Mouse (Mus musculus) layer of hippocampus, postnatal 10 days (tissue): ENCODE results near the gene Rtn4ip1. TPM values are rescaled to one million over a fixed set of nuclear protein-coding genes. Genes with fewer than 3 reads are reported as not detected.

Experiments used
- DNase-seq, 2 experiments: peaks; one replicate each; pipeline ENCODE4 v3.0.0; 2021; ENCODE audit warnings: low spot score in 2 of 2
- total RNA-seq, 2 experiments: library from RNA; stranded (reverse); gene quantifications; 2 replicates each; pipeline ENCODE4 v1.2.3; 2021

Gene Rtn4ip1
- total RNA-seq, 2 experiments from 2014 or later: 12.7 to 12.9 TPM

GRCm38 (mm10) chr10:44002004-44002940 lies 100.7 kb downstream of the Rtn4ip1 start:
- no peak for DNase-seq

- DNase-seq: no peak
These were observed 101.5 kb downstream of the Rtn4ip1 start for GRCm38 (mm10) chr10:44002995-44003524.

GRCm38 (mm10) chr10:44003551-44004151 lies 102.0 kb downstream of the Rtn4ip1 start:
- peak; percentile 33 to 49 for DNase-seq

GRCm38 (mm10) chr10:44004221-44004751 lies 102.7 kb downstream of the Rtn4ip1 start:
- DNase-seq: peak in 1 of 2 experiments; percentile 18

GRCm38 (mm10) chr10:44005677-44006641 lies 104.4 kb downstream of the Rtn4ip1 start:
- DNase-seq: no peak

Other genes with a start within 250 kb of the Rtn4ip1 start
- gene Qrsl1, start 62 bp upstream of the Rtn4ip1 start, total RNA-seq: 10 to 100 TPM; 15.6 to 17.3 TPM
- gene Crybg1, start 247.0 kb downstream of the Rtn4ip1 start, total RNA-seq: under 1 TPM; 0.51 to 0.87 TPM